Mouse (Mus musculus): ENCODE results near the gene Nol4l. TPM values are rescaled to one million over a fixed set of nuclear protein-coding genes. Genes with fewer than 3 reads are reported as not detected.
A peak's percentile ranks its signal among the peaks of the same experiment; 100 is the strongest.

The Nol4l gene
- polyA plus RNA-seq, 1 experiment from 2014 or later: 39.9 TPM

DNA sequence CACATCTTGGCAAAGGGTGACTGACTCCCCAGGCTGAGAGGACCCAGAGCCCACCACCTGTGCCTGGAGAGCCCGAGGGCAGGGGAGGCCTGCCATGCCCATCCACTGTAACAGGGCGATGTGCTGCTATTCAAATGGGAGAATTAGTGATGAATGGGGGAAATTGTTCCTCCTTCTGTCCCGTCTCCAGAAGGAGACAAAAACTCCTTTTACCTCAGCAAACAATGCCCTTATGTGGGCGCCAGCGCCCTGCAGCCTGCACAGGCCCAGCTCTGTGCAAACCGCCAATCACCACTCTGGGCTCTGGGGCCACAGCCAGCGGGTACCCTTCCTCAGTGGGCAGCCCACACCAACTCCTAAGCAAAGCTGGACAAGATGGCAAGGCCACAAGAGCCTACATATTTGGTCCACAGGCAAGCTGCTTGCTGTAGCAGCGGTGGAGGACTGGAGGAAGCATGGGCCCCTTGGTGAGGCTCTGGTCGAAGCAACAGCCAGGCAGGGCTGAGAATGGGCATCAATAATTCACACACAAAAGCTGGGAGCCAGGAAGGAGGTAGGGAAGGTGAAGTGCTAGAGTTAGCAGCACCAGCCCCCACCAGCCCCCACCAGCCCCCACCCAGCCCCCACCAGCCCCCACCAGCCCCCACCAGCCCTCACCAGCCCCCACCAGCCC is 103.6 kb downstream of the Nol4l start:
- H3K27ac ChIP-seq (ENCODE audit: low read length): peak overlapping the region; percentile 71
- peak overlapping the region; percentile 34; the same call in 1 of the 2 replicates for H3K9ac ChIP-seq (ENCODE audit: low read depth, low read length)
- H3K9me3 ChIP-seq (replicated peaks; ENCODE audit: control insufficient read depth, low read length, poor library complexity, severe bottlenecking): no peaks in the 10 kb centered on the region
- H3K4me1 ChIP-seq (ENCODE audit: control insufficient read depth, insufficient read depth, low read length): peaks cover 26% of the 10 kb centered on the region
- ATAC-seq: peak; percentile 64
- peaks cover 7% of the 10 kb centered on the region for H3K36me3 ChIP-seq (ENCODE audit: control insufficient read depth, insufficient read depth, low read length)
- WGBS: 17% methylated on average over 9 of the region's 9 CpGs
- no peak overlapping the region for H3K4me3 ChIP-seq (ENCODE audit: low read depth, low read length)
- H3K27me3 ChIP-seq (ENCODE audit: control insufficient read depth, insufficient read depth, low read depth, low read length): no peaks in the 10 kb centered on the region
- no peak overlapping the region for H3K4me2 ChIP-seq (ENCODE audit: low read length)

DNA sequence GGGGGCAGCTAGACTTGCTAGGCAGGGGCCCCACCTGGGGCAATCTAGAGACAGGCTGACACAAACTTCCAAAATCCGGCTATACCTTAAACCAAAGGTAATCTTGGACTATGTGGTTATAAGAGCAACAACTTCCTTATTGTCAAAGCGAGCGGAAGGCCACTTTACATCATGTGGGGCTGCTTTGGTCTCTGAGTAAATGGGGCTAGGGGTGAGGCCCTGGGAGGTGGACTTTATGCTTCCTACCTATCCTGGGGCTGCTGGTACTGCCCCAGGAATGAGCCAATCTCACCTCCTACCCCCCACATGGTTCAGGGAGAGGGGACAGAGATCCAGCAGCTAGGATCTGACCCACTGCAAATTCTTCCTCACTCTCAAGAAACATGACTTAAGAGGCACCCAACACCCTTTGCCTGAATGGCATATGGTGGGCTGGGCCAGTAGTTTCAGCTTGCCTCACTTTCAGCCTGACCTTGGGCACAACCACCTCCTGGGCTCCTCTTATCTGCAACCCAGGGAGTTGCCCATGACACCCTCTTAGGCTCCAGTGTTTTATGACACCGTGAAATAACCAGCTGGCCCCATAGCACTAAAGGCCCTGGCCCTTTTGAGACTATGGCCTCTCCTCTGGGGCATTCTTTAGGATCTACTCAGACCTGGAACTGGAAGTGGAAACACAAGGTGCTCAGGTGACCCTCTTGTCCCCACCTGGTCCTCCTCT is 104.5 kb downstream of the Nol4l start:
- H3K4me3 ChIP-seq (ENCODE audit: low read depth, low read length): no peak overlapping the region
- H3K36me3 ChIP-seq (ENCODE audit: control insufficient read depth, insufficient read depth, low read length): peaks cover 4% of the 10 kb centered on the region; the same call in 1 of the 2 replicates
- no peaks in the 10 kb centered on the region for H3K9me3 ChIP-seq (replicated peaks; ENCODE audit: control insufficient read depth, low read length, poor library complexity, severe bottlenecking)
- no peak overlapping the region for H3K9ac ChIP-seq (ENCODE audit: low read depth, low read length)
- WGBS: 84% methylated on average over 4 of the region's 4 CpGs
- no peaks in the 10 kb centered on the region for H3K27me3 ChIP-seq (ENCODE audit: control insufficient read depth, insufficient read depth, low read depth, low read length)
- ATAC-seq: no peak
- no peak overlapping the region for H3K4me2 ChIP-seq (ENCODE audit: low read length)
- H3K27ac ChIP-seq (ENCODE audit: low read length): peak overlapping the region; percentile 71
- H3K4me1 ChIP-seq (ENCODE audit: control insufficient read depth, insufficient read depth, low read length): peaks cover 26% of the 10 kb centered on the region

DNA sequence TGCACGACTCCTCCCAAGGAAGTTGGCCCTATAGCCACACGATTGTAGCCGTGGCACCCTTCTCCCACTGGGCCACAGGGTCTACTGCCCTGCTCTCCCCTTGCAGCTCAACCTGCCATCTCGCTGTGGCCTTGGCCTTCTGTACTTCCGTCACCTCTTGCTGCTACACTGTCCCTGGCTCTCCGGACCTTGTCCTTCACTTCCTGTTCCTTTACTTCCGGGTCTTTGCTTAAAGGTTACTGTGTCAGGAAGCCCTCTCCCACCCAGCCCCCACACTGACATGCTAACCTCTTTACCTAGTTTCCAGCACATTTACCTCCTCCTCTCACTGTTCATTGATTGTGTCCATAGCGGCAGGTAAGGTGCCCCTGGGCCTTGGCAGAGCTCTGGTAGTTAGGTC is 105.2 kb downstream of the Nol4l start:
- H3K4me1 ChIP-seq (ENCODE audit: control insufficient read depth, insufficient read depth, low read length): peaks cover 26% of the 10 kb centered on the region
- WGBS: 84% methylated on average over 8 of the region's 8 CpGs

GRCm38 (mm10) chr2:153423113-153423512 is 106.7 kb downstream of the Nol4l start:
- Histone ChIP-seq H3K4me1 (ENCODE audit: control insufficient read depth, insufficient read depth, low read length) (peaks cover 26% of the 10 kb centered on the region), H3K27me3 (ENCODE audit: control insufficient read depth, insufficient read depth, low read depth, low read length) (no peaks in the 10 kb centered on the region), H3K9ac (ENCODE audit: low read depth, low read length) (peak overlapping the region; percentile 46; the same call in 1 of the 2 replicates), H3K4me2 (ENCODE audit: low read length) (no peak overlapping the region), H3K9me3 (replicated peaks; ENCODE audit: control insufficient read depth, low read length, poor library complexity, severe bottlenecking) (no peaks in the 10 kb centered on the region), H3K4me3 (ENCODE audit: low read depth, low read length) (no peak overlapping the region), H3K36me3 (ENCODE audit: control insufficient read depth, insufficient read depth, low read length) (peaks cover 18% of the 10 kb centered on the region), H3K27ac (ENCODE audit: low read length) (no peak overlapping the region; the same call in 1 of the 2 replicates)
- WGBS: 78% methylated on average over 3 of the region's 3 CpGs
- no peak for ATAC-seq

More for the DNA sequence above, 105.2 kb downstream of the Nol4l start:
- ATAC-seq: no peak
- Histone ChIP-seq H3K27me3 (ENCODE audit: control insufficient read depth, insufficient read depth, low read depth, low read length) (no peaks in the 10 kb centered on the region), H3K27ac (ENCODE audit: low read length) (no peak overlapping the region), H3K4me2 (ENCODE audit: low read length) (no peak overlapping the region), H3K9ac (ENCODE audit: low read depth, low read length) (no peak overlapping the region), H3K4me3 (ENCODE audit: low read depth, low read length) (no peak overlapping the region), H3K9me3 (replicated peaks; ENCODE audit: control insufficient read depth, low read length, poor library complexity, severe bottlenecking) (no peaks in the 10 kb centered on the region), H3K36me3 (ENCODE audit: control insufficient read depth, insufficient read depth, low read length) (peaks cover 5% of the 10 kb centered on the region)

- Histone ChIP-seq H3K4me1 (ENCODE audit: control insufficient read depth, insufficient read depth, low read length) (peaks cover 25% of the 10 kb centered on the region), H3K36me3 (ENCODE audit: control insufficient read depth, insufficient read depth, low read length) (peaks cover 29% of the 10 kb centered on the region), H3K27me3 (ENCODE audit: control insufficient read depth, insufficient read depth, low read depth, low read length) (no peaks in the 10 kb centered on the region), H3K9ac (ENCODE audit: low read depth, low read length) (no peak overlapping the region), H3K4me3 (ENCODE audit: low read depth, low read length) (no peak overlapping the region), H3K4me2 (ENCODE audit: low read length) (no peak overlapping the region), H3K9me3 (replicated peaks; ENCODE audit: control insufficient read depth, low read length, poor library complexity, severe bottlenecking) (no peaks in the 10 kb centered on the region), H3K27ac (ENCODE audit: low read length) (no peak overlapping the region)
- whole genome bisulfite sequencing: 5% methylated on average over 5 of the region's 5 CpGs
- peak; percentile 73 for ATAC-seq
These were observed 107.7 kb downstream of the Nol4l start for GRCm38 (mm10) chr2:153422051-153422450.

DNA sequence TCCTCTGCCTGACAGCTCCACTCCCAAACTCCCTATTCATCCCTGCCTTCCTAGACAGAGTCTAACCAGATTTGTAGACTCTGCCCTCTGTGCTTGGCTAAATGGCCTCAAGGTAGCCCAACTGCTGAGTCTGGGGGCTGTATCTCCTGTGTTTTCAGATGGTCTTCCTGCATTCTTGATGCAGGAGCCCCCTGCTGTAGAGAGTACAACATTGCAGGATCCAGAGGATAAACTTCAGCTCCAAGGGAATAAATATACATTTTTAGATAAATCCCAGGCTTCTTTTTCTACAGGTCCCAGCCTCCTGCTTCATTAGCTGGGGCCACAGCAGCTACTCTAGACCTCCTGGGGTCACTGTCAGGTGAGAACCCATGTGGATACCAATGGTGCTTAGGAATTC is 108.5 kb downstream of the Nol4l start:
- H3K9me3 ChIP-seq (replicated peaks; ENCODE audit: control insufficient read depth, low read length, poor library complexity, severe bottlenecking): no peaks in the 10 kb centered on the region
- no peaks in the 10 kb centered on the region for H3K27me3 ChIP-seq (ENCODE audit: control insufficient read depth, insufficient read depth, low read depth, low read length)
- peaks cover 22% of the 10 kb centered on the region for H3K4me1 ChIP-seq (ENCODE audit: control insufficient read depth, insufficient read depth, low read length)
- H3K36me3 ChIP-seq (ENCODE audit: control insufficient read depth, insufficient read depth, low read length): peaks cover 37% of the 10 kb centered on the region
- ATAC-seq: no peak
- no peak overlapping the region for H3K9ac ChIP-seq (ENCODE audit: low read depth, low read length)
- no peak overlapping the region for H3K27ac ChIP-seq (ENCODE audit: low read length)
- no peak overlapping the region for H3K4me3 ChIP-seq (ENCODE audit: low read depth, low read length)
- no peak overlapping the region for H3K4me2 ChIP-seq (ENCODE audit: low read length)

DNA sequence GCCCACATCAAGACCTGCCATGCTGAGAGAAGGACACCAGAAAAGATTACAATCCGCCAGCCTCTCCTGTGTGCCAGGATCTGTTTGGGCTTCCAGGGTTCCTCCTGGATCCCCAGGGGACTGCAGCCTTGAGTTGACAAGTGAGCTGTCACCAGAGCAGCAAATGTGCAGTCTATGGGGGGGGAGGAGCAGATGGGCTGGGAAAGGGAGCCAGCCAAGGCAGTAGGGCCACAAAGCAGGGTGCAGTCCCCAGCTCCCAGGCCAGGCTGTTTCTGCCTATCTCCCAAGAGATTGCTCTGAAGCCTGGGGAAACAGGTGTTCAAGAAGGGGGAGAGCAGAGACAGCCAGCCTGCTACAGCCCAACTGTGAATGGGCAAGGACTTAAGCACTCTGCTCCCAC is 111.4 kb downstream of the Nol4l start:
- no peak for ATAC-seq
- H3K4me2 ChIP-seq (ENCODE audit: low read length): no peak overlapping the region
- no peak overlapping the region for H3K27ac ChIP-seq (ENCODE audit: low read length)
- H3K4me1 ChIP-seq (ENCODE audit: control insufficient read depth, insufficient read depth, low read length): peaks cover 15% of the 10 kb centered on the region
- H3K4me3 ChIP-seq (ENCODE audit: low read depth, low read length): no peak overlapping the region
- no peaks in the 10 kb centered on the region for H3K9me3 ChIP-seq (replicated peaks; ENCODE audit: control insufficient read depth, low read length, poor library complexity, severe bottlenecking)
- no peaks in the 10 kb centered on the region for H3K27me3 ChIP-seq (ENCODE audit: control insufficient read depth, insufficient read depth, low read depth, low read length)
- peaks cover 43% of the 10 kb centered on the region for H3K36me3 ChIP-seq (ENCODE audit: control insufficient read depth, insufficient read depth, low read length)
- WGBS: 90% methylated on average over 1 of the region's 1 CpGs
- no peak overlapping the region for H3K9ac ChIP-seq (ENCODE audit: low read depth, low read length)

- Histone ChIP-seq H3K9me3 (replicated peaks; ENCODE audit: control insufficient read depth, low read length, poor library complexity, severe bottlenecking) (no peaks in the 10 kb centered on the region), H3K27me3 (ENCODE audit: control insufficient read depth, insufficient read depth, low read depth, low read length) (no peaks in the 10 kb centered on the region), H3K4me1 (ENCODE audit: control insufficient read depth, insufficient read depth, low read length) (peaks cover 10% of the 10 kb centered on the region), H3K27ac (ENCODE audit: low read length) (no peak overlapping the region), H3K9ac (ENCODE audit: low read depth, low read length) (no peak overlapping the region), H3K36me3 (ENCODE audit: control insufficient read depth, insufficient read depth, low read length) (peaks cover 43% of the 10 kb centered on the region), H3K4me2 (ENCODE audit: low read length) (no peak overlapping the region), H3K4me3 (ENCODE audit: low read depth, low read length) (no peak overlapping the region)
- no peak for ATAC-seq
- 94% methylated on average over 12 of the region's 12 CpGs for WGBS
These were observed 111.9 kb downstream of the Nol4l start for GRCm38 (mm10) chr2:153417841-153418240.

DNA sequence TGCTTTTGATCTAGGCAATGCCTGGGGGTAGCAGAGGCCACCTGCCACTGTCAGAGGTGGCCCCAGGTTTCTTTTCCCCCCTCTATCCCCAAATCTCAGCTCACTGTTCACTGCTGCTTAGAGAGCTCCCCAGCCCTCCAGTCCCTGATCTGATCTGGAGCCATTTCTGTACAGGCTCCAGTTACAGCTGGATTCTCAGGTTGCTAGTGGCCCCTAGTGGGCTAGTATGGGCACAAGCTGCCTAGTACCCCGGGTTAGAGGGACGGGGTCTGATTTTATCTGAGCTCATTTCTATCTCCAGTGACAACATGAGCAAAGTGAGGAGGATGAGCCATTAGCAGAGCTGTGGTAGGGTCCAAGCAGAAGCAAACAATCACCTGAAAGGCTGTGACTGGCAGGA is 115.2 kb downstream of the Nol4l start:
- no peak overlapping the region for H3K27ac ChIP-seq (ENCODE audit: low read length)
- H3K27me3 ChIP-seq (ENCODE audit: control insufficient read depth, insufficient read depth, low read depth, low read length): no peaks in the 10 kb centered on the region
- H3K9me3 ChIP-seq (replicated peaks; ENCODE audit: control insufficient read depth, low read length, poor library complexity, severe bottlenecking): no peaks in the 10 kb centered on the region
- no peak overlapping the region for H3K4me2 ChIP-seq (ENCODE audit: low read length)
- H3K36me3 ChIP-seq (ENCODE audit: control insufficient read depth, insufficient read depth, low read length): peaks cover 69% of the 10 kb centered on the region
- WGBS: 39% methylated on average over 2 of the region's 2 CpGs
- H3K4me1 ChIP-seq (ENCODE audit: control insufficient read depth, insufficient read depth, low read length): no peaks in the 10 kb centered on the region
- no peak for ATAC-seq
- no peak overlapping the region for H3K4me3 ChIP-seq (ENCODE audit: low read depth, low read length)
- H3K9ac ChIP-seq (ENCODE audit: low read depth, low read length): no peak overlapping the region

Measured in midbrain, embryonic 16.5 days (tissue).